Mouse (Mus musculus): ENCODE measurements around the gene Lhfpl2. TPM values are rescaled to one million over a fixed set of nuclear protein-coding genes. Genes with fewer than 3 reads are reported as not detected.
A peak's percentile ranks its signal among the peaks of the same experiment; 100 is the strongest.

The Lhfpl2 gene
- total and polyA plus RNA-seq, 2 experiments from 2014 or later: 15.3 to 32.1 TPM

GRCm38 (mm10) chr13:94208892-94209291, 151.3 kb downstream of the Lhfpl2 start:
- H3K4me3 ChIP-seq (ENCODE audit: low read length): no peak overlapping the region
- H3K4me2 ChIP-seq (ENCODE audit: low read depth, low read length): no peak overlapping the region
- ATAC-seq (no peak), DNase-seq (ENCODE audit: low spot score) (no peak)
- H3K36me3 ChIP-seq (ENCODE audit: insufficient read depth, low read length): peaks cover 7% of the 10 kb centered on the region; the same call in 1 of the 2 replicates
- H3K9me3 ChIP-seq (ENCODE audit: low read length): no peaks in the 10 kb centered on the region
- H3K9ac ChIP-seq (replicated peaks; ENCODE audit: low read length): no peak overlapping the region
- TF ChIP-seq CTCF (IDR thresholded peaks at IDR 0.05; ENCODE audit: low read depth): peak; percentile 57
- no peaks in the 10 kb centered on the region for H3K27me3 ChIP-seq (ENCODE audit: insufficient read depth, low read length)
- H3K27ac ChIP-seq: no peak overlapping the region
- no peaks in the 10 kb centered on the region for H3K4me1 ChIP-seq (ENCODE audit: insufficient read depth, low read length)

- peaks cover 7% of the 10 kb centered on the region; the same call in 1 of the 2 replicates for H3K36me3 ChIP-seq (ENCODE audit: insufficient read depth, low read length)
- no peak overlapping the region for H3K9ac ChIP-seq (replicated peaks; ENCODE audit: low read length)
- no peaks in the 10 kb centered on the region for H3K9me3 ChIP-seq (ENCODE audit: low read length)
- TF ChIP-seq CTCF (IDR thresholded peaks at IDR 0.05; ENCODE audit: low read depth): no peak
- WGBS: 35% methylated on average over 6 of the region's 6 CpGs
- H3K4me1 ChIP-seq (ENCODE audit: insufficient read depth, low read length): no peaks in the 10 kb centered on the region
- DNase-seq (ENCODE audit: low spot score): peak; percentile 37
- H3K27ac ChIP-seq: no peak overlapping the region
- no peak overlapping the region for H3K4me2 ChIP-seq (ENCODE audit: low read depth, low read length)
- ATAC-seq: 0 out of 2 replicates have a peak, but pooled peaks have one; percentile 61
- H3K4me3 ChIP-seq (ENCODE audit: low read length): no peak overlapping the region
- H3K27me3 ChIP-seq (ENCODE audit: insufficient read depth, low read length): no peaks in the 10 kb centered on the region
Observed at GRCm38 (mm10) chr13:94211236-94212119, 153.9 kb downstream of the Lhfpl2 start.

- WGBS: 91% methylated on average over 2 of the region's 2 CpGs
- no peak for TF ChIP-seq CTCF (IDR thresholded peaks at IDR 0.05; ENCODE audit: low read depth)
- H3K4me3 ChIP-seq (ENCODE audit: low read length): no peak overlapping the region
- no peak overlapping the region for H3K9ac ChIP-seq (replicated peaks; ENCODE audit: low read length)
- no peak for ATAC-seq
- H3K36me3 ChIP-seq (ENCODE audit: insufficient read depth, low read length): peaks cover 4% of the 10 kb centered on the region; the same call in 1 of the 2 replicates
- H3K4me1 ChIP-seq (ENCODE audit: insufficient read depth, low read length): no peaks in the 10 kb centered on the region
- no peak for DNase-seq (ENCODE audit: low spot score)
- no peaks in the 10 kb centered on the region for H3K27me3 ChIP-seq (ENCODE audit: insufficient read depth, low read length)
- H3K4me2 ChIP-seq (ENCODE audit: low read depth, low read length): no peak overlapping the region
- no peak overlapping the region for H3K27ac ChIP-seq
- no peaks in the 10 kb centered on the region for H3K9me3 ChIP-seq (ENCODE audit: low read length)
Observed at GRCm38 (mm10) chr13:94212179-94212578, 154.6 kb downstream of the Lhfpl2 start.

GRCm38 (mm10) chr13:94212716-94213115, 155.1 kb downstream of the Lhfpl2 start:
- no peak for DNase-seq (ENCODE audit: low spot score)
- peaks cover 4% of the 10 kb centered on the region; the same call in 1 of the 2 replicates for H3K36me3 ChIP-seq (ENCODE audit: insufficient read depth, low read length)

GRCm38 (mm10) chr13:94223609-94224008, 166.0 kb downstream of the Lhfpl2 start:
- H3K27ac ChIP-seq: no peak overlapping the region
- no peak for DNase-seq (ENCODE audit: low spot score)

More at GRCm38 (mm10) chr13:94212716-94213115, 155.1 kb downstream of the Lhfpl2 start:
- no peak overlapping the region for H3K4me3 ChIP-seq (ENCODE audit: low read length)
- no peak overlapping the region for H3K9ac ChIP-seq (replicated peaks; ENCODE audit: low read length)
- no peak overlapping the region for H3K4me2 ChIP-seq (ENCODE audit: low read depth, low read length)
- ATAC-seq: no peak
- peak; percentile 53 for TF ChIP-seq CTCF (IDR thresholded peaks at IDR 0.05; ENCODE audit: low read depth)
- no peaks in the 10 kb centered on the region for H3K9me3 ChIP-seq (ENCODE audit: low read length)
- WGBS: 83% methylated on average over 2 of the region's 2 CpGs
- H3K4me1 ChIP-seq (ENCODE audit: insufficient read depth, low read length): no peaks in the 10 kb centered on the region
- H3K27me3 ChIP-seq (ENCODE audit: insufficient read depth, low read length): no peaks in the 10 kb centered on the region
- H3K27ac ChIP-seq: no peak overlapping the region

GRCm38 (mm10) chr13:94224717-94225705, 167.4 kb downstream of the Lhfpl2 start:
- no peak; the same call in 1 of the 2 replicates for ATAC-seq
- H3K36me3 ChIP-seq (ENCODE audit: insufficient read depth, low read length): peaks cover 7% of the 10 kb centered on the region; the same call in 1 of the 2 replicates
- WGBS: 93% methylated on average over 38 of the region's 38 CpGs

More at GRCm38 (mm10) chr13:94223609-94224008, 166.0 kb downstream of the Lhfpl2 start:
- H3K9me3 ChIP-seq (ENCODE audit: low read length): no peaks in the 10 kb centered on the region
- peak; percentile 51; the same call in 1 of the 2 replicates for ATAC-seq
- H3K36me3 ChIP-seq (ENCODE audit: insufficient read depth, low read length): peaks cover 7% of the 10 kb centered on the region; the same call in 1 of the 2 replicates
- H3K4me3 ChIP-seq (ENCODE audit: low read length): no peak overlapping the region
- no peak overlapping the region for H3K9ac ChIP-seq (replicated peaks; ENCODE audit: low read length)
- no peaks in the 10 kb centered on the region for H3K4me1 ChIP-seq (ENCODE audit: insufficient read depth, low read length)
- H3K27me3 ChIP-seq (ENCODE audit: insufficient read depth, low read length): no peaks in the 10 kb centered on the region
- no peak for TF ChIP-seq CTCF (IDR thresholded peaks at IDR 0.05; ENCODE audit: low read depth)
- 64% methylated on average over 14 of the region's 14 CpGs for WGBS
- no peak overlapping the region for H3K4me2 ChIP-seq (ENCODE audit: low read depth, low read length)

More at GRCm38 (mm10) chr13:94224717-94225705, 167.4 kb downstream of the Lhfpl2 start:
- H3K9me3 ChIP-seq (ENCODE audit: low read length): no peaks in the 10 kb centered on the region
- TF ChIP-seq CTCF (IDR thresholded peaks at IDR 0.05; ENCODE audit: low read depth): no peak
- H3K27me3 ChIP-seq (ENCODE audit: insufficient read depth, low read length): no peaks in the 10 kb centered on the region
- H3K27ac ChIP-seq: no peak overlapping the region
- H3K4me3 ChIP-seq (ENCODE audit: low read length): no peak overlapping the region
- H3K4me1 ChIP-seq (ENCODE audit: insufficient read depth, low read length): no peaks in the 10 kb centered on the region
- no peak for DNase-seq (ENCODE audit: low spot score)
- H3K4me2 ChIP-seq (ENCODE audit: low read depth, low read length): no peak overlapping the region
- H3K9ac ChIP-seq (replicated peaks; ENCODE audit: low read length): no peak overlapping the region

Data from hindbrain, postnatal 0 days (tissue).